Mouse (Mus musculus): ENCODE data around the gene Iqschfp. TPM values are rescaled to one million over a fixed set of nuclear protein-coding genes. Genes with fewer than 3 reads are reported as not detected.

The Iqschfp gene
- total RNA-seq, 2 experiments from 2014 or later: not detected

DNA sequence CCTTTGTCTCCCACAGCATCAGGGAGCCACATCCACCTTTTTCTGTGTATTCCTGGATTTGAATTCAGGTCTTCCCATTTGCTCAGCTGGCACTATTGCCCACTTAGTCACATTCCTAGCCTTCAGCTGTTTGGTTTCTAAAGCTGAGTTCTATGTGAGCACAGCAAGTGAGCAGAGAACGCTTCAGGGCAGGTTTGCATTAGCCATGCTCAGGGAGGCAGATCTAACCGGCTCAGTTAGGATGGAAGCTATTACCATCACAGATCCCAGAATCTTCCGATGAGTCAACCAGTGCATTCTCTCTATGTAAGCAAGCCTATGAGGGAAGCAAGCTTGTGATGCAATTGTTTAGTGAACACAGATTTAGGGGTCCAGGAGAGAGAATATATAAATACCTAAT, 493.5 kb downstream of the Iqschfp start:
- no peak for ATAC-seq (replicated peaks; ENCODE audit: low FRiP score, low TSS enrichment, poor library complexity, severe bottlenecking)

DNA sequence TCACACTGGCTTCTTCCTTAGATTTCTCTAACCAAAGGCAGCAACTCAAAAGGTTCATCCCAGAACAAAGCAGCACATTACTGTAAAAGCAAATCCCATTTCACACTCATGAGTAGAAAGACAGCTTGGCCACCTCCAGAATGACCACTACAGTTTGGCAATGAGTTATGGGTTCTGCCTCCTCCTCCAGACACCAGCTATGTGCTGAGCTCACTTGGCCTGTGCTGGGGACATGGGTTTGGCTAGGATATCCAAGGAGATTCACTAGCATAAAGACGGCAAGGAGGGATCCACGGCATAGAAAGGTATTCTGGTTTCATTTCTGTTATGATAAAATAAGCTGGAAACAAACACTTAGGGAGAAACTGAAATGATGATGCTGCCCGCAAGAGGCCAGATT, 496.0 kb downstream of the Iqschfp start:
- ATAC-seq (replicated peaks; ENCODE audit: low FRiP score, low TSS enrichment, poor library complexity, severe bottlenecking): no peak

- ATAC-seq (replicated peaks; ENCODE audit: low FRiP score, low TSS enrichment, poor library complexity, severe bottlenecking): no peak
Observed at GRCm38 (mm10) chr3:68393578-68393977, 501.5 kb downstream of the Iqschfp start.

- ATAC-seq (replicated peaks; ENCODE audit: low FRiP score, low TSS enrichment, poor library complexity, severe bottlenecking): no peak
Observed at GRCm38 (mm10) chr3:68398691-68399090, 506.7 kb downstream of the Iqschfp start.

GRCm38 (mm10) chr3:68400121-68400520, 508.1 kb downstream of the Iqschfp start:
- ATAC-seq (replicated peaks; ENCODE audit: low FRiP score, low TSS enrichment, poor library complexity, severe bottlenecking): no peak

GRCm38 (mm10) chr3:68403343-68403742, 511.3 kb downstream of the Iqschfp start:
- no peak for ATAC-seq (replicated peaks; ENCODE audit: low FRiP score, low TSS enrichment, poor library complexity, severe bottlenecking)

- ATAC-seq (replicated peaks; ENCODE audit: low FRiP score, low TSS enrichment, poor library complexity, severe bottlenecking): no peak
Observed at GRCm38 (mm10) chr3:68403783-68404217, 511.8 kb downstream of the Iqschfp start.

GRCm38 (mm10) chr3:68405724-68406123, 513.7 kb downstream of the Iqschfp start:
- ATAC-seq (replicated peaks; ENCODE audit: low FRiP score, low TSS enrichment, poor library complexity, severe bottlenecking): no peak

- ATAC-seq (replicated peaks; ENCODE audit: low FRiP score, low TSS enrichment, poor library complexity, severe bottlenecking): no peak
Observed at GRCm38 (mm10) chr3:68412262-68412661, 520.2 kb downstream of the Iqschfp start.

DNA sequence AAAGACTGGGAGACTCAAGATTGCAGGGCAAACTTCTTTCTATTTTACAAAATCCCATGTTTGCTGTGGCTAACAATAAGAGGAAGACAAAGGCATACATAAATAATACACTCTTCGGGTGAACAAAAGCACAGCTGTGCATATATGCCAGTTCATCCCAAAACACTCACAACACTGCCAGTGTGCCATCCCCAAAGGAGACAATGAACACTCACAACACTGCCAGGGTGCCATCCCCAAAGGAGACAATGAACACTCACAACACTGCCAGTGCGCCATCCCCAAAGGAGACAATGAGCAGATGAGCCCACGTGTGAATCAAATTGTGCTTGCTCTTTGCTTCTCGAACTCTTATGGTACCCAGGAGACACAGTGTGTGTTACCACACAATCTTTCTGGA, 527.8 kb downstream of the Iqschfp start:
- ATAC-seq (replicated peaks; ENCODE audit: low FRiP score, low TSS enrichment, poor library complexity, severe bottlenecking): no peak

DNA sequence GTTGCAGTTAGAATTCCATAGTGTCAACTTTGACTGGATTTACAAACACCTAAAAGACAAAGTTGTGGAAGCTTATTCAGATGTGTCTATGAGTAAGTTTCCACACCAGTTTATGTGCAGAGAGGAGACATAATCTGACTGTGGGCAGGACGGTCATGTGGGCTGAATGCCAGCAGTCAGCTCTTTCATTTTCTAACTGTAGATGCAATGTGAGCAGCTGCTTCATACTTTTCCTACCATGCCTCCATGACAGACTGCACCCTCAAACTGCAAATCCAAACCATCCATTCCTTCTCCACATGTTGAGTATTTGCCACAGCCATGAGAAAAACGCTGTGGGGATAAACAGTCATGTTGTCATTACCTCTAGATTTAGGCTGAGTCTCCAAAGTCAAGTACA, 528.9 kb downstream of the Iqschfp start:
- ATAC-seq (replicated peaks; ENCODE audit: low FRiP score, low TSS enrichment, poor library complexity, severe bottlenecking): no peak

DNA sequence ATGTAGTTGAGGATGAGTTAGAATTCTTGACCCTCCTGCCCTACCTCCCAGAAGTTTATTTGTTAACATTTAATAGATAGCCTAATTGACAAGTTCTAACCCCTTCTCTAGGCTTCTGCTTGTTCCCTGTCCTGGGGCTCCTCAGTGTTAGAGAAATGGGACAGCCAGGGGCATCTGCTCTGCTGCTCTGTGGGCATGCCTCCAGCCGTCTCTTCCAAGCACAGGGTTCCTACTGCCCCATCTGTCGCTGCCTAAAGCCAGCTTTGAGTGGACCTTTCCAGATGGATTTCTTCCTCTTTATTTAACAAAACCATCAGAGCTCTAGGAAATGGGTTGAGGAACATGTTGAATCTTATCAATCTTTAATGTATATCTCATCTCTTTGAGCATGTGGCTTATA, 529.8 kb downstream of the Iqschfp start:
- no peak for ATAC-seq (replicated peaks; ENCODE audit: low FRiP score, low TSS enrichment, poor library complexity, severe bottlenecking)

- no peak for ATAC-seq (replicated peaks; ENCODE audit: low FRiP score, low TSS enrichment, poor library complexity, severe bottlenecking)
Observed at GRCm38 (mm10) chr3:68428081-68428480, 536.0 kb downstream of the Iqschfp start.

DNA sequence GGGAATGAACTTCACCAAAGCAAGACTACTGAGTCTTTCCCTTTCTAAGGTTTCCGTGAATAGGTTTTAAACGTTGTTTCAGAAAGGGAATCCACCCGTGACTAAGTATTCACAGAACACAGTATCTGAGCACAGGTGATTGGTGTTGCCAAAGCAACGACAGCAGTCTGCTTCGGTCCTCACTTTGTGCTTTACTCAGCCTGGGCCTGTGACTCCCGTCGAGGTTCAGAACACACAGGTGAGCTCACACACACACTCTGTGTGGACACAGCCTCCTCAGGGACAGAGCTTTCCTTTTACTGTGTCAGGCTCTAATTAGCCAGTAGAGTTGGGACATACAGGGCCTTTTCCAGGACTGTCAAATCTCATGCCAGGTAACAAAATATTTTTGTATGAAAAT, 542.4 kb downstream of the Iqschfp start:
- ATAC-seq (replicated peaks; ENCODE audit: low FRiP score, low TSS enrichment, poor library complexity, severe bottlenecking): no peak

GRCm38 (mm10) chr3:68434897-68435296, 542.9 kb downstream of the Iqschfp start:
- no peak for ATAC-seq (replicated peaks; ENCODE audit: low FRiP score, low TSS enrichment, poor library complexity, severe bottlenecking)

GRCm38 (mm10) chr3:68448480-68448879, 556.4 kb downstream of the Iqschfp start:
- ATAC-seq (replicated peaks; ENCODE audit: low FRiP score, low TSS enrichment, poor library complexity, severe bottlenecking): no peak

GRCm38 (mm10) chr3:68451634-68452033, 559.6 kb downstream of the Iqschfp start:
- ATAC-seq (replicated peaks; ENCODE audit: low FRiP score, low TSS enrichment, poor library complexity, severe bottlenecking): no peak

DNA sequence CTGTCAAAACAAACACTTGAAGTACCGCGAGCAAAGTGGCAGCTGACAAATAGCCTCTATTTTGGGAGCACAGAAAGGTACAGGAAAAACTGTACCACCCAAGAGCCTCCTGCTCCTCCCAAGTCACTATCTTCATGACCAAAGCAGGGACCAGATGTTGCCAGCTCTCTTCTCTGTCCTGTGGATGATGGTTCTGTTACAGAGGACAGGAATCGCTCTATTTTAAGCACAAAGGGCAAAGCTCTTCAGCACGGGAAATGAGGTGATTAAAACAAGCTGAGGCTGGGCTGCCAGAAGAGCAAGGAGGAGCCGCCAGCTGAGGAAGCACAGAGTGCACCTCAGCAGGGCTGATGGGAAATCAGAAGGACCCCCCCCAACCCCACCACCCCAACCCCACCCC, 561.2 kb downstream of the Iqschfp start:
- no peak for ATAC-seq (replicated peaks; ENCODE audit: low FRiP score, low TSS enrichment, poor library complexity, severe bottlenecking)

DNA sequence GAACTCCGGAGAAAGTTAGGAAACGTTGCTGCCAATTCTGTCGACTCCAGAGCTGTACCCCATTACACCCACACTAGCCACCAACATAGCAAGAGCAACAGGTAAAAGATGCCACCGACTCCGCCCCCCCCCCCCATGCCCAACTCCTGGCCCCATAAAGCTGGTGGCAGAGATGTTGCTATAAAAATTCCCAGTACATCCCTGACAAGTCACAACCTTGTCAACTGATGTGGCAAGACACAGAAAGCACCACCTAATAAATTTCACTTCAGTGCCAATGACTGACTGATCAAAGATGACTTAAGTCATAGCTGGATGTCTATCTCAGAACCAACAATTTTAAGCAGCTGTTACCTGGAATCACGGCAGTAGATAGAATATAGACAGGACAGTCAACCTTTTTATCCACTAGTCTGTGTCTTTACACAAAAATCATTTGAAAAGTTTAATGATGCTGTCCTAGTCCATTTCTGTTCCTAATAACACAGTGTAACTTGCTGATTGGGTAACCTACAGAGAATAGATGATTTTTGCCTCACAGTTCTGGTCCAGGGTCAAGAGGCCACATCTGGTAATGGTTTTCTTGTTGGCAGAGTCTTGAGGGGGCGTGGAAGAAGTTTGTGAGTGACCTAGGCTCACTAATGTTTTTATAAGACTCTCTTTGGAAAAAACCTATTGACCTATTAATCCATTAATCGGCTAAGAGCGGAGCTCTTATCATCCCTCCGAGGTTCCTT, 561.9 kb downstream of the Iqschfp start:
- no peak for ATAC-seq (replicated peaks; ENCODE audit: low FRiP score, low TSS enrichment, poor library complexity, severe bottlenecking)

- ATAC-seq (replicated peaks; ENCODE audit: low FRiP score, low TSS enrichment, poor library complexity, severe bottlenecking): no peak
Observed at GRCm38 (mm10) chr3:68466643-68467042, 574.6 kb downstream of the Iqschfp start.

- ATAC-seq (replicated peaks; ENCODE audit: low FRiP score, low TSS enrichment, poor library complexity, severe bottlenecking): no peak
Observed at GRCm38 (mm10) chr3:68467941-68468687, 576.1 kb downstream of the Iqschfp start.
